Mouse (Mus musculus) intestine, embryonic 16.5 days (tissue): ENCODE results near the gene Slc25a13. TPM values are rescaled to one million over a fixed set of nuclear protein-coding genes. Genes with fewer than 3 reads are reported as not detected.
A peak's percentile ranks its signal among the peaks of the same experiment; 100 is the strongest.

ENCODE experiments used
- ATAC-seq: fragments of 200-750 bp; cut with Nextera tagmentation; 2 replicates; pipeline ENCODE4 v1.8.0; 2017; ENCODE audit warnings: moderate TSS enrichment, moderate library complexity
- H3K27ac ChIP-seq: fragments of 300-500 bp; sonication (generic); 2 replicates; pipeline ENCODE4 v1.5.1; 2014; ENCODE audit warnings: mild to moderate bottlenecking, low read length
- H3K27me3 ChIP-seq: fragments of 300-500 bp; sonication (generic); replicated peaks from 2 replicates; pipeline ENCODE4 v1.6.1; 2014; ENCODE audit warnings: low read length, control low read depth, mixed read lengths; ENCODE audit not compliant: control insufficient read depth, insufficient read depth
- H3K36me3 ChIP-seq: fragments of 300-500 bp; sonication (generic); 2 replicates; pipeline ENCODE4 v1.6.1; 2014; ENCODE audit warnings: low read length, control low read depth; ENCODE audit not compliant: control insufficient read depth, insufficient read depth
- H3K4me1 ChIP-seq: fragments of 300-500 bp; sonication (generic); 2 replicates; pipeline ENCODE4 v1.6.1; 2014; ENCODE audit warnings: low read length, control low read depth, mixed read lengths; ENCODE audit not compliant: control insufficient read depth, insufficient read depth
- H3K4me2 ChIP-seq: fragments of 300-500 bp; sonication (generic); 2 replicates; pipeline ENCODE4 v1.6.1; 2014; ENCODE audit warnings: low read depth, low read length, control low read depth
- H3K4me3 ChIP-seq: fragments of 300-500 bp; sonication (generic); 2 replicates; pipeline ENCODE4 v1.5.1; 2014; ENCODE audit warnings: mild to moderate bottlenecking, low read length
- H3K9ac ChIP-seq: fragments of 300-500 bp; sonication (generic); 2 replicates; pipeline ENCODE4 v1.6.1; 2014; ENCODE audit warnings: low read depth, low read length
- H3K9me3 ChIP-seq: fragments of 300-500 bp; sonication (generic); 2 replicates; pipeline ENCODE4 v1.6.1; 2016; ENCODE audit warnings: low read length, control low read depth; ENCODE audit not compliant: control insufficient read depth
- WGBS: fragments of 180-500 bp; shearing (Covaris S2); extraction: QIAGEN DNeasy Blood & Tissue Kit; methylation state at CpG from one replicate; pipeline ENCODE4 v1.1.7; 2014; 5-methylcytosine and 5-hydroxymethylcytosine counted together
- polyA plus RNA-seq: library from polyadenylated mRNA; unstranded; fragments of >200 nt; fragmentation: Nextera tagmentation; extraction: Ambion mirVana; gene quantifications from 2 replicates; pipeline ENCODE4 v1.2.1, GENCODE M21; 2015

Slc25a13 gene
- polyA plus RNA-seq, 1 experiment from 2014 or later = 53.1 TPM

GRCm38 (mm10) chr6:6162146-6162545, 54.8 kb downstream of the Slc25a13 start:
- H3K27me3 ChIP-seq = no peaks in the 10 kb centered on the region
- H3K4me3 ChIP-seq = no peak overlapping the region
- 75% methylated on average over 6 of the region's 6 CpGs for WGBS
- H3K9me3 ChIP-seq = 0 out of 2 replicates have a peak, but pooled peaks cover 2% of the 10 kb centered on the region
- no peak overlapping the region for H3K9ac ChIP-seq
- H3K27ac ChIP-seq = no peak overlapping the region
- no peak for ATAC-seq
- no peak overlapping the region for H3K4me2 ChIP-seq
- H3K4me1 ChIP-seq = peaks cover 4% of the 10 kb centered on the region; the same call in 1 of the 2 replicates
- no peaks in the 10 kb centered on the region for H3K36me3 ChIP-seq

GRCm38 (mm10) chr6:6160645-6161426, 56.1 kb downstream of the Slc25a13 start:
- Histone ChIP-seq H3K9me3 (0 out of 2 replicates have a peak, but pooled peaks cover 2% of the 10 kb centered on the region), H3K27me3 (no peaks in the 10 kb centered on the region), H3K27ac (no peak overlapping the region), H3K9ac (no peak overlapping the region), H3K4me2 (no peak overlapping the region), H3K4me1 (peaks cover 4% of the 10 kb centered on the region; the same call in 1 of the 2 replicates), H3K36me3 (no peaks in the 10 kb centered on the region), H3K4me3 (no peak overlapping the region)
- no peak for ATAC-seq
- WGBS = 84% methylated on average over 7 of the region's 7 CpGs

GRCm38 (mm10) chr6:6159221-6159859, 57.6 kb downstream of the Slc25a13 start:
- no peak overlapping the region; the same call in 1 of the 2 replicates for H3K27ac ChIP-seq
- no peak overlapping the region for H3K4me2 ChIP-seq
- H3K9ac ChIP-seq = no peak overlapping the region
- WGBS = 29% methylated on average over 7 of the region's 7 CpGs
- H3K4me3 ChIP-seq = no peak overlapping the region
- H3K9me3 ChIP-seq = 0 out of 2 replicates have a peak, but pooled peaks cover 2% of the 10 kb centered on the region
- peak; percentile 68 for ATAC-seq
- peaks cover 4% of the 10 kb centered on the region; the same call in 1 of the 2 replicates for H3K4me1 ChIP-seq
- H3K36me3 ChIP-seq = no peaks in the 10 kb centered on the region
- no peaks in the 10 kb centered on the region for H3K27me3 ChIP-seq

- no peak overlapping the region for H3K9ac ChIP-seq
- ATAC-seq = no peak
- 0 out of 2 replicates have a peak, but pooled peaks cover 2% of the 10 kb centered on the region for H3K4me1 ChIP-seq
- WGBS = 68% methylated on average over 10 of the region's 10 CpGs
- H3K27ac ChIP-seq = no peak overlapping the region
- no peak overlapping the region for H3K4me2 ChIP-seq
- no peak overlapping the region for H3K4me3 ChIP-seq
- H3K9me3 ChIP-seq = no peaks in the 10 kb centered on the region
- no peaks in the 10 kb centered on the region for H3K27me3 ChIP-seq
- no peaks in the 10 kb centered on the region for H3K36me3 ChIP-seq
These were observed 63.5 kb downstream of the Slc25a13 start for GRCm38 (mm10) chr6:6153426-6153825.

- Histone ChIP-seq H3K36me3 (no peaks in the 10 kb centered on the region), H3K9me3 (no peaks in the 10 kb centered on the region), H3K4me3 (no peak overlapping the region), H3K9ac (no peak overlapping the region), H3K4me1 (0 out of 2 replicates have a peak, but pooled peaks cover 2% of the 10 kb centered on the region), H3K27me3 (no peaks in the 10 kb centered on the region), H3K27ac (no peak overlapping the region), H3K4me2 (no peak overlapping the region)
- 97% methylated on average over 6 of the region's 6 CpGs for WGBS
- no peak for ATAC-seq
These were observed 66.2 kb downstream of the Slc25a13 start for GRCm38 (mm10) chr6:6150811-6151210.

- no peak overlapping the region for H3K4me2 ChIP-seq
- H3K9me3 ChIP-seq = no peaks in the 10 kb centered on the region
- H3K36me3 ChIP-seq = no peaks in the 10 kb centered on the region
- H3K4me3 ChIP-seq = no peak overlapping the region
- 0 out of 2 replicates have a peak, but pooled peaks cover 2% of the 10 kb centered on the region for H3K4me1 ChIP-seq
- WGBS = 34% methylated on average over 2 of the region's 2 CpGs
- peak; percentile 92 for ATAC-seq
- H3K9ac ChIP-seq = no peak overlapping the region
- no peaks in the 10 kb centered on the region for H3K27me3 ChIP-seq
- no peak overlapping the region for H3K27ac ChIP-seq
These were observed 67.2 kb downstream of the Slc25a13 start for GRCm38 (mm10) chr6:6149751-6150150.

GRCm38 (mm10) chr6:6149329-6149728, 67.6 kb downstream of the Slc25a13 start:
- no peak overlapping the region for H3K27ac ChIP-seq
- H3K27me3 ChIP-seq = no peaks in the 10 kb centered on the region
- ATAC-seq = peak; percentile 53
- H3K4me3 ChIP-seq = no peak overlapping the region
- H3K9me3 ChIP-seq = no peaks in the 10 kb centered on the region
- H3K36me3 ChIP-seq = no peaks in the 10 kb centered on the region
- H3K9ac ChIP-seq = no peak overlapping the region
- no peak overlapping the region for H3K4me2 ChIP-seq
- 0 out of 2 replicates have a peak, but pooled peaks cover 2% of the 10 kb centered on the region for H3K4me1 ChIP-seq
- 75% methylated on average over 3 of the region's 3 CpGs for WGBS

GRCm38 (mm10) chr6:6145412-6145811, 71.6 kb downstream of the Slc25a13 start:
- Histone ChIP-seq H3K27me3 (no peaks in the 10 kb centered on the region), H3K9me3 (no peaks in the 10 kb centered on the region), H3K36me3 (no peaks in the 10 kb centered on the region), H3K27ac (no peak overlapping the region), H3K9ac (no peak overlapping the region), H3K4me3 (no peak overlapping the region), H3K4me2 (no peak overlapping the region), H3K4me1 (0 out of 2 replicates have a peak, but pooled peaks cover 2% of the 10 kb centered on the region)
- ATAC-seq = no peak
- WGBS = 78% methylated on average over 13 of the region's 13 CpGs

- Histone ChIP-seq H3K27me3 (no peaks in the 10 kb centered on the region), H3K27ac (no peak overlapping the region), H3K4me1 (no peaks in the 10 kb centered on the region), H3K9ac (no peak overlapping the region), H3K4me2 (no peak overlapping the region), H3K36me3 (no peaks in the 10 kb centered on the region), H3K4me3 (no peak overlapping the region), H3K9me3 (no peaks in the 10 kb centered on the region)
- no peak for ATAC-seq
- WGBS = 52% methylated on average over 7 of the region's 7 CpGs
These were observed 73.4 kb downstream of the Slc25a13 start for GRCm38 (mm10) chr6:6143525-6143924.
